Comparison of ENCODE assay signal across 7 mouse cellular contexts in genomic region chr4:124657781-124658180, GRCm38 (mm10). TPM values are rescaled to one million over a fixed set of nuclear protein-coding genes. Genes with fewer than 3 reads are reported as not detected.
DNase-seq lines count a peak whose midpoint lies in the region; ATAC-seq and TF ChIP-seq lines count a peak whose summit lies in the region.

No protein-coding gene starts in this region.

- peak overlapping the region; percentile 54 for H3K4me3 ChIP-seq in layer of hippocampus, adult 2 months
- peak overlapping the region; percentile 75 for H3K4me3 ChIP-seq in embryonic facial prominence, embryonic 10.5 days
- H3K4me3 ChIP-seq in hindbrain, embryonic 12.5 days = peak overlapping the region; percentile 62
- H3K4me3 ChIP-seq in midbrain, embryonic 12.5 days = peak overlapping the region; percentile 53

- TF ChIP-seq CTCF in layer of hippocampus, adult 2 months (conservative IDR thresholded peaks at IDR 0.05) = no peak

- WGBS in embryonic facial prominence, embryonic 10.5 days = under 1% methylated on average over 61 of the region's 61 CpGs
- WGBS in hindbrain, embryonic 12.5 days = 2% methylated on average over 42 of the region's 61 CpGs
- WGBS in midbrain, embryonic 12.5 days = 2% methylated on average over 57 of the region's 61 CpGs

- H3K4me2 ChIP-seq in hindbrain, embryonic 12.5 days (replicated peaks) = peak overlapping the region; percentile 96
- H3K4me2 ChIP-seq in midbrain, embryonic 12.5 days (replicated peaks) = peak overlapping the region; percentile 95

- peak overlapping the region; percentile 69; the same call in 1 of the 2 replicates for H3K27ac ChIP-seq in layer of hippocampus, adult 2 months
- peak overlapping the region; percentile 69 for H3K27ac ChIP-seq in embryonic facial prominence, embryonic 10.5 days (replicated peaks)
- H3K27ac ChIP-seq in hindbrain, embryonic 12.5 days = peak overlapping the region; percentile 24
- H3K27ac ChIP-seq in midbrain, embryonic 12.5 days (replicated peaks) = peak overlapping the region; percentile 73

- peak; percentile 24 for ATAC-seq in hindbrain, embryonic 12.5 days (ENCODE audit: low FRiP score)
- ATAC-seq in midbrain, embryonic 12.5 days (ENCODE audit: low FRiP score, low read depth) = peak; percentile 24; the same call in 1 of the 2 replicates

- H3K9me3 ChIP-seq in embryonic facial prominence, embryonic 10.5 days = no peaks in the 10 kb centered on the region
- H3K9me3 ChIP-seq in hindbrain, embryonic 12.5 days (replicated peaks) = no peaks in the 10 kb centered on the region
- H3K9me3 ChIP-seq in midbrain, embryonic 12.5 days = no peaks in the 10 kb centered on the region

- peak overlapping the region; percentile 67 for H3K9ac ChIP-seq in hindbrain, embryonic 12.5 days
- H3K9ac ChIP-seq in midbrain, embryonic 12.5 days (replicated peaks) = peak overlapping the region; percentile 63

- peaks cover 100% of the 10 kb centered on the region for H3K27me3 ChIP-seq in embryonic facial prominence, embryonic 10.5 days (replicated peaks; ENCODE audit: low read depth, poor library complexity, severe bottlenecking)
- peaks cover 83% of the 10 kb centered on the region for H3K27me3 ChIP-seq in hindbrain, embryonic 12.5 days
- H3K27me3 ChIP-seq in midbrain, embryonic 12.5 days = peaks cover 84% of the 10 kb centered on the region

- H3K4me1 ChIP-seq in embryonic facial prominence, embryonic 10.5 days = peaks cover 46% of the 10 kb centered on the region
- H3K4me1 ChIP-seq in hindbrain, embryonic 12.5 days = peaks cover 53% of the 10 kb centered on the region
- H3K4me1 ChIP-seq in midbrain, embryonic 12.5 days = peaks cover 55% of the 10 kb centered on the region

- H3K36me3 ChIP-seq in embryonic facial prominence, embryonic 10.5 days (replicated peaks) = no peaks in the 10 kb centered on the region
- no peaks in the 10 kb centered on the region for H3K36me3 ChIP-seq in hindbrain, embryonic 12.5 days
- no peaks in the 10 kb centered on the region for H3K36me3 ChIP-seq in midbrain, embryonic 12.5 days

- no peak for DNase-seq in layer of hippocampus, adult 2 months (ENCODE audit: low spot score in 2 of 2)
- DNase-seq in layer of hippocampus, postnatal 14 days (ENCODE audit: low spot score in 2 of 2) = no peak
- DNase-seq in embryonic facial prominence, embryonic 10.5 days (ENCODE audit: low spot score) = no peak
- DNase-seq in embryo, embryonic 10 days (ENCODE audit: low spot score) = no peak
- DNase-seq in adipocyte (ENCODE audit: low spot score) = no peak

RNA-seq across cellular contexts. Expression of gene Pou3f1, which starts 1.2 kb away (rescaled TPM):
- 10 to 100 TPM; 40.5 to 40.7 TPM for total RNA-seq in layer of hippocampus, adult 2 months (2021)
- 10 to 100 TPM; 33.0 to 41.2 TPM for total RNA-seq in layer of hippocampus, postnatal 14 days (2021)
- polyA plus RNA-seq in embryonic facial prominence, embryonic 10.5 days (2016; fragmentation: Nextera tagmentation; extraction: Ambion mirVana) = 1.7 and 2.5 TPM in 2 replicates
- 24.2 and 24.4 TPM in 2 replicates for polyA plus RNA-seq in hindbrain, embryonic 12.5 days (2016; fragmentation: Nextera tagmentation; extraction: Ambion mirVana)
- 26.2 and 30.5 TPM in 2 replicates for polyA plus RNA-seq in midbrain, embryonic 12.5 days (2016; fragmentation: Nextera tagmentation; extraction: Ambion mirVana)

RNA-seq across cellular contexts. Expression of gene Utp11, which starts 35.6 kb away (rescaled TPM):
- total RNA-seq in layer of hippocampus, adult 2 months (2021) = 10 to 100 TPM; 16.6 to 18.6 TPM
- 10 to 100 TPM; 15.5 to 17.5 TPM for total RNA-seq in layer of hippocampus, postnatal 14 days (2021)
- 70.8 and 78.6 TPM in 2 replicates for polyA plus RNA-seq in embryonic facial prominence, embryonic 10.5 days (2016; fragmentation: Nextera tagmentation; extraction: Ambion mirVana)
- 60.7 and 68.8 TPM in 2 replicates for polyA plus RNA-seq in hindbrain, embryonic 12.5 days (2016; fragmentation: Nextera tagmentation; extraction: Ambion mirVana)
- 61.9 and 63.0 TPM in 2 replicates for polyA plus RNA-seq in midbrain, embryonic 12.5 days (2016; fragmentation: Nextera tagmentation; extraction: Ambion mirVana)

RNA-seq across cellular contexts. Expression of gene Fhl3, which starts 42.7 kb away (rescaled TPM):
- total RNA-seq in layer of hippocampus, adult 2 months (2021) = 1 to 10 TPM; 1.4 to 1.5 TPM
- 1 to 10 TPM; 4.5 to 4.9 TPM for total RNA-seq in layer of hippocampus, postnatal 14 days (2021)
- 10.8 and 15.5 TPM in 2 replicates for polyA plus RNA-seq in embryonic facial prominence, embryonic 10.5 days (2016; fragmentation: Nextera tagmentation; extraction: Ambion mirVana)
- polyA plus RNA-seq in hindbrain, embryonic 12.5 days (2016; fragmentation: Nextera tagmentation; extraction: Ambion mirVana) = 3.3 and 6.8 TPM in 2 replicates
- polyA plus RNA-seq in midbrain, embryonic 12.5 days (2016; fragmentation: Nextera tagmentation; extraction: Ambion mirVana) = 2.6 and 4.1 TPM in 2 replicates

RNA-seq across cellular contexts. Expression of gene 3100002H09Rik, which starts 47.2 kb away (rescaled TPM):
- total RNA-seq in layer of hippocampus, adult 2 months (2021) = 1 to 10 TPM in 1 of 2 experiments, under 1 TPM in 1; 0.98 to 2.3 TPM
- under 1 TPM; 0.45 to 0.92 TPM for total RNA-seq in layer of hippocampus, postnatal 14 days (2021)
- polyA plus RNA-seq in embryonic facial prominence, embryonic 10.5 days (2016; fragmentation: Nextera tagmentation; extraction: Ambion mirVana) = 0.24 TPM in 1 of 2 replicates, not detected in the other
- polyA plus RNA-seq in hindbrain, embryonic 12.5 days (2016; fragmentation: Nextera tagmentation; extraction: Ambion mirVana) = 0.75 and 1.0 TPM in 2 replicates
- 1.1 and 1.6 TPM in 2 replicates for polyA plus RNA-seq in midbrain, embryonic 12.5 days (2016; fragmentation: Nextera tagmentation; extraction: Ambion mirVana)

RNA-seq across cellular contexts. Expression of gene Sf3a3, which starts 56.8 kb away (rescaled TPM):
- total RNA-seq in layer of hippocampus, adult 2 months (2021) = 10 to 100 TPM; 35.1 to 35.7 TPM
- 10 to 100 TPM; 33.2 to 35.7 TPM for total RNA-seq in layer of hippocampus, postnatal 14 days (2021)
- 265 and 267 TPM in 2 replicates for polyA plus RNA-seq in embryonic facial prominence, embryonic 10.5 days (2016; fragmentation: Nextera tagmentation; extraction: Ambion mirVana)
- polyA plus RNA-seq in hindbrain, embryonic 12.5 days (2016; fragmentation: Nextera tagmentation; extraction: Ambion mirVana) = 157 and 164 TPM in 2 replicates
- 194 and 195 TPM in 2 replicates for polyA plus RNA-seq in midbrain, embryonic 12.5 days (2016; fragmentation: Nextera tagmentation; extraction: Ambion mirVana)
